Mouse (Mus musculus) bone marrow, adult 2 months (tissue): ENCODE data around the gene Adamts10.

Experiments
- CTCF ChIP-seq: fragments of 200-500 bp; IDR thresholded peaks from 2 replicates; pipeline ENCODE4 v1.5.1; 2011; ENCODE audit warnings: low read length, control low read depth; ENCODE audit not compliant: control insufficient read depth, insufficient read depth
- POLR2A ChIP-seq: fragments of 200-500 bp; IDR thresholded peaks from 2 replicates; pipeline ENCODE4 v1.6.1; 2011; ENCODE audit warnings: low read depth, mild to moderate bottlenecking, control low read depth, low read length, borderline replicate concordance; ENCODE audit not compliant: control insufficient read depth

GRCm38 (mm10) chr17:33563527-33564076, 39.6 kb downstream of the Adamts10 start:
- TF ChIP-seq POLR2A (no peak), CTCF (no peak)
